Mouse (Mus musculus) neural tube, embryonic 13.5 days (tissue): ENCODE data around the gene Rps2. TPM values are rescaled to one million over a fixed set of nuclear protein-coding genes. Genes with fewer than 3 reads are reported as not detected.

Source experiments
- ATAC-seq: fragments of 200-750 bp; cut with Nextera tagmentation; 2 replicates; pipeline ENCODE4 v1.8.0; 2017; ENCODE audit warnings: low read depth, mild to moderate bottlenecking, moderate TSS enrichment, moderate library complexity
- H3K27ac ChIP-seq: fragments of 300-500 bp; sonication (generic); replicated peaks from 2 replicates; pipeline ENCODE4 v1.5.1; 2015; ENCODE audit warnings: moderate library complexity, mild to moderate bottlenecking, inconsistent platforms
- H3K27me3 ChIP-seq: fragments of 300-500 bp; sonication (generic); 2 replicates; pipeline ENCODE4 v1.6.1; 2015; ENCODE audit warnings: mild to moderate bottlenecking, inconsistent platforms
- H3K36me3 ChIP-seq: fragments of 300-500 bp; sonication (generic); 2 replicates; pipeline ENCODE4 v1.6.1; 2015; ENCODE audit warnings: mild to moderate bottlenecking, inconsistent platforms
- H3K4me1 ChIP-seq: fragments of 300-500 bp; sonication (generic); replicated peaks from 2 replicates; pipeline ENCODE4 v1.6.1; 2015; ENCODE audit warnings: inconsistent platforms
- H3K4me2 ChIP-seq: fragments of 300-500 bp; sonication (generic); 2 replicates; pipeline ENCODE4 v1.6.1; 2015; ENCODE audit warnings: inconsistent platforms, mild to moderate bottlenecking, moderate library complexity
- H3K4me3 ChIP-seq: fragments of 300-500 bp; sonication (generic); 2 replicates; pipeline ENCODE4 v1.5.1; 2015; ENCODE audit warnings: mild to moderate bottlenecking, inconsistent platforms
- H3K9ac ChIP-seq: fragments of 300-500 bp; sonication (generic); 2 replicates; pipeline ENCODE4 v1.6.1; 2015; ENCODE audit warnings: moderate library complexity, mild to moderate bottlenecking, inconsistent platforms
- H3K9me3 ChIP-seq: fragments of 300-500 bp; sonication (generic); 2 replicates; pipeline ENCODE4 v1.6.1; 2016; ENCODE audit warnings: inconsistent platforms
- WGBS: fragments of 180-500 bp; shearing (Covaris S2); methylation state at CpG from one replicate; pipeline ENCODE4 v1.1.7; 2015; 5-methylcytosine and 5-hydroxymethylcytosine counted together
- polyA plus RNA-seq: library from polyadenylated mRNA; unstranded; fragments of >200 nt; fragmentation: Nextera tagmentation; extraction: Ambion mirVana; gene quantifications from 2 replicates; pipeline ENCODE4 v1.2.1, GENCODE M21; 2015

Rps2 gene
- polyA plus RNA-seq, 1 experiment from 2014 or later = 773 TPM

- WGBS = 44% methylated on average over 5 of the region's 5 CpGs
- H3K27ac ChIP-seq = no peak overlapping the region
- no peak overlapping the region for H3K9ac ChIP-seq
- H3K4me3 ChIP-seq = no peak overlapping the region
- H3K9me3 ChIP-seq = no peaks in the 10 kb centered on the region
- H3K27me3 ChIP-seq = peaks cover 6% of the 10 kb centered on the region
- no peak for ATAC-seq
- H3K36me3 ChIP-seq = no peaks in the 10 kb centered on the region
- H3K4me1 ChIP-seq = no peaks in the 10 kb centered on the region
- no peak overlapping the region for H3K4me2 ChIP-seq
Observed at GRCm38 (mm10) chr17:24761121-24761520, 43.2 kb downstream of the Rps2 start.

GRCm38 (mm10) chr17:24765016-24765905 is 47.3 kb downstream of the Rps2 start:
- no peak overlapping the region for H3K9ac ChIP-seq
- no peaks in the 10 kb centered on the region for H3K36me3 ChIP-seq
- H3K27ac ChIP-seq = no peak overlapping the region
- 65% methylated on average over 21 of the region's 22 CpGs for WGBS
- peaks cover 5% of the 10 kb centered on the region; the same call in 1 of the 2 replicates for H3K27me3 ChIP-seq
- no peak for ATAC-seq
- no peaks in the 10 kb centered on the region for H3K4me1 ChIP-seq
- no peaks in the 10 kb centered on the region for H3K9me3 ChIP-seq
- H3K4me3 ChIP-seq = no peak overlapping the region
- H3K4me2 ChIP-seq = no peak overlapping the region

- H3K27me3 ChIP-seq = peaks cover 5% of the 10 kb centered on the region; the same call in 1 of the 2 replicates
- H3K4me3 ChIP-seq = no peak overlapping the region
- no peaks in the 10 kb centered on the region for H3K4me1 ChIP-seq
- WGBS = 34% methylated on average over 12 of the region's 12 CpGs
- no peaks in the 10 kb centered on the region for H3K36me3 ChIP-seq
- H3K9me3 ChIP-seq = no peaks in the 10 kb centered on the region
- H3K9ac ChIP-seq = no peak overlapping the region
- no peak overlapping the region for H3K27ac ChIP-seq
- no peak overlapping the region for H3K4me2 ChIP-seq
- ATAC-seq = no peak
Observed at GRCm38 (mm10) chr17:24766266-24766875, 48.5 kb downstream of the Rps2 start.

GRCm38 (mm10) chr17:24769146-24769545 is 51.2 kb downstream of the Rps2 start:
- no peak overlapping the region for H3K9ac ChIP-seq
- H3K27ac ChIP-seq = no peak overlapping the region
- no peaks in the 10 kb centered on the region for H3K4me1 ChIP-seq
- no peak for ATAC-seq
- H3K4me2 ChIP-seq = no peak overlapping the region
- H3K27me3 ChIP-seq = peaks cover 5% of the 10 kb centered on the region; the same call in 1 of the 2 replicates
- H3K9me3 ChIP-seq = no peaks in the 10 kb centered on the region
- H3K36me3 ChIP-seq = no peaks in the 10 kb centered on the region
- WGBS = 47% methylated on average over 3 of the region's 3 CpGs
- H3K4me3 ChIP-seq = no peak overlapping the region

Other genes starting within 250 kb of the Rps2 start
- gene E4f1, start 247.8 kb upstream of the Rps2 start, polyA plus RNA-seq = 39.7 and 41.6 TPM in 2 replicates
- 54.9 and 57.4 TPM in 2 replicates for gene Pgp, start 247.7 kb upstream of the Rps2 start, polyA plus RNA-seq
- not detected in 2 replicates for gene Bricd5, start 244.2 kb upstream of the Rps2 start, polyA plus RNA-seq
- gene Mlst8, start 239.0 kb upstream of the Rps2 start, polyA plus RNA-seq = 35.7 and 36.2 TPM in 2 replicates
- gene Caskin1, start 229.5 kb upstream of the Rps2 start, polyA plus RNA-seq = 35.0 and 35.3 TPM in 2 replicates
- 70.1 and 82.9 TPM in 2 replicates for gene Traf7, start 190.2 kb upstream of the Rps2 start, polyA plus RNA-seq
- gene Rab26, start 183.9 kb upstream of the Rps2 start, polyA plus RNA-seq = 1.5 and 1.6 TPM in 2 replicates
- 20.1 and 22.9 TPM in 2 replicates for gene Pkd1, start 168.3 kb upstream of the Rps2 start, polyA plus RNA-seq
- gene Tsc2, start 85.5 kb upstream of the Rps2 start, polyA plus RNA-seq = 62.5 and 73.0 TPM in 2 replicates
- gene Nthl1, start 85.4 kb upstream of the Rps2 start, polyA plus RNA-seq = 7.4 and 9.7 TPM in 2 replicates
- gene Slc9a3r2, start 67.8 kb upstream of the Rps2 start, polyA plus RNA-seq = 35.4 and 42.6 TPM in 2 replicates
- gene Npw, start 59.7 kb upstream of the Rps2 start, polyA plus RNA-seq = not detected in 2 replicates
- gene Zfp598, start 48.4 kb upstream of the Rps2 start, polyA plus RNA-seq = 20.9 and 22.2 TPM in 2 replicates
- 94.2 and 114 TPM in 2 replicates for gene Syngr3, start 28.2 kb upstream of the Rps2 start, polyA plus RNA-seq
- 34.3 and 39.6 TPM in 2 replicates for gene Gfer, start 22.0 kb upstream of the Rps2 start, polyA plus RNA-seq
- 1.1 and 1.5 TPM in 2 replicates for gene Noxo1, start 21.9 kb upstream of the Rps2 start, polyA plus RNA-seq
- 58.4 and 64.0 TPM in 2 replicates for gene Tbl3, start 10.5 kb upstream of the Rps2 start, polyA plus RNA-seq
- 0.18 TPM in 1 of 2 replicates, not detected in the other for gene Rnf151, start 53 bp upstream of the Rps2 start, polyA plus RNA-seq
- gene Ndufb10, start 6.4 kb downstream of the Rps2 start, polyA plus RNA-seq = 261 and 273 TPM in 2 replicates
- not detected in 2 replicates for gene Rpl3l, start 9.7 kb downstream of the Rps2 start, polyA plus RNA-seq
- gene Msrb1, start 18.5 kb downstream of the Rps2 start, polyA plus RNA-seq = 26.5 and 29.4 TPM in 2 replicates
- gene Hs3st6, start 34.9 kb downstream of the Rps2 start, polyA plus RNA-seq = 0.39 and 0.59 TPM in 2 replicates
- not detected in 2 replicates for gene Meiob, start 86.2 kb downstream of the Rps2 start, polyA plus RNA-seq
- gene Hagh, start 122.0 kb downstream of the Rps2 start, polyA plus RNA-seq = 55.7 and 59.0 TPM in 2 replicates
- 21.1 and 22.3 TPM in 2 replicates for gene Fahd1, start 132.2 kb downstream of the Rps2 start, polyA plus RNA-seq
- 0.39 TPM in 1 of 2 replicates, not detected in the other for gene Igfals, start 147.9 kb downstream of the Rps2 start, polyA plus RNA-seq
- 63.5 and 76.1 TPM in 2 replicates for gene Nubp2, start 168.2 kb downstream of the Rps2 start, polyA plus RNA-seq
- gene Spsb3, start 168.5 kb downstream of the Rps2 start, polyA plus RNA-seq = 64.6 and 74.2 TPM in 2 replicates
- gene Eme2, start 177.0 kb downstream of the Rps2 start, polyA plus RNA-seq = 32.7 and 36.3 TPM in 2 replicates
- gene Mrps34, start 177.0 kb downstream of the Rps2 start, polyA plus RNA-seq = 71.1 and 85.7 TPM in 2 replicates
- 86.0 and 89.0 TPM in 2 replicates for gene Nme3, start 178.4 kb downstream of the Rps2 start, polyA plus RNA-seq
- 82.2 and 85.8 TPM in 2 replicates for gene Mapk8ip3, start 218.9 kb downstream of the Rps2 start, polyA plus RNA-seq
- 100 and 110 TPM in 2 replicates for gene Jpt2, start 242.6 kb downstream of the Rps2 start, polyA plus RNA-seq